Mouse (Mus musculus): ENCODE measurements around the gene Gh. TPM values are rescaled to one million over a fixed set of nuclear protein-coding genes. Genes with fewer than 3 reads are reported as not detected.
A peak's percentile ranks its signal among the peaks of the same experiment; 100 is the strongest.

Gene Gh
- polyA plus RNA-seq, 1 experiment from 2014 or later: not detected

DNA sequence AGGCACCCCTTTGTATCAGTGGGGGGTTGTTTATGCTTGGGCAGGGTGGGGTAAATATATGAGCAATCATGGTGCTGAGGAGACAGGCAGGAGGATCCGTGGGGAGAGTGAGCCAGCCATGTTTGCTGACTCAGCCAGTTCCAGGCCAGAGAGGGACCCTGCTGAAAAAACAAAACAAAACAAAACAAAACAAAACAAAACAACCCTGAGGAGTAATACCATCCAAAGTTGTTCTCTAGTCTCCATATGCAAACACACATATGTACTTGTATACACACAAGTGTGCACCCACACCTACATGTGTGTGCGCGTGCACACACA lies 4.4 kb upstream of the Gh start:
- no peak for DNase-seq (ENCODE audit: low spot score)
- H3K27ac ChIP-seq (ENCODE audit: low read depth, low read length): no peak overlapping the region
- no peaks in the 10 kb centered on the region for H3K4me1 ChIP-seq (replicated peaks; ENCODE audit: control insufficient read depth, insufficient read depth, low read length)
- no peak for ATAC-seq (ENCODE audit: low FRiP score)
- no peaks in the 10 kb centered on the region for H3K27me3 ChIP-seq (ENCODE audit: control insufficient read depth, insufficient read depth, low read length)
- no peaks in the 10 kb centered on the region for H3K9me3 ChIP-seq (ENCODE audit: control insufficient read depth, low read length)
- H3K9ac ChIP-seq (ENCODE audit: low read depth, low read length): no peak overlapping the region
- WGBS: 89% methylated on average over 3 of the region's 3 CpGs
- H3K4me3 ChIP-seq (ENCODE audit: low read depth, low read length): no peak overlapping the region
- no peak overlapping the region for H3K4me2 ChIP-seq (replicated peaks; ENCODE audit: low read depth, low read length)
- no peaks in the 10 kb centered on the region for H3K36me3 ChIP-seq (ENCODE audit: control insufficient read depth, insufficient read depth, low read length)

DNA sequence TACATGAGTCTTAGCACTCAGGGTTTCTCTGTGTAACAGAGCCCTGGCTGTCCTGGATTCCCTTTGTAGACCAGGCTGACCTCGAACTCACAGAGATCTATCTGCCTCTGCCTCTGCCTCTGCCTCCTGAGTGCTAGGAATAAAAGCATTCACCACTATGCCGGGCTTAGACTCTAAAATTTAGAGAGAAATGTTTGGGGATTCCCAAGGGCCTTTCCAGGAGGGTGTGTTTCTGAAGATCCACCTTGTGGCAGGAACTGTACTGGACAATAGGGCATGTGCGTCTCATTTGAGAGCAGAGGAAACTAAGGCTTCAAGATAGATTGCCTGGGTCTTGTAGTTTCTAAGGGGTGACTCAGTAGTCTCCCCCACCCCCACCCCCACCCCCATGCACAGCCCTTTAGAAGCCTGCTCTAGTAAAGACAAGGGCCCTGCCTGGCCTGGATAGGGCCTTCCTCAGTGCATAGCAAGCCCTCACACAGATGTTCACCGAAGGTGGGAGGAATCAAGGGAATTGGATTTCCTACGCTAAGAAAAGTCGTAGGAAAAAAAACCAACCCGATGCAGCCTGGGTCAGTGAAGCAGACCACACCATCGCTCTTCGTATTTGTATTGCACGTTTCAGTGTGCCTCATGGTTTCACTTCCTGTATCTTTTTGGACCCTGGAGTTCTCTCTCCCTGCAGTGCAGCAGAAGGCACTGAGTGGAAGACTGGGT lies 3.8 kb upstream of the Gh start:
- Histone ChIP-seq H3K9ac (ENCODE audit: low read depth, low read length) (no peak overlapping the region), H3K4me1 (replicated peaks; ENCODE audit: control insufficient read depth, insufficient read depth, low read length) (no peaks in the 10 kb centered on the region), H3K27ac (ENCODE audit: low read depth, low read length) (no peak overlapping the region), H3K36me3 (ENCODE audit: control insufficient read depth, insufficient read depth, low read length) (no peaks in the 10 kb centered on the region), H3K9me3 (ENCODE audit: control insufficient read depth, low read length) (no peaks in the 10 kb centered on the region), H3K27me3 (ENCODE audit: control insufficient read depth, insufficient read depth, low read length) (no peaks in the 10 kb centered on the region), H3K4me2 (replicated peaks; ENCODE audit: low read depth, low read length) (no peak overlapping the region), H3K4me3 (ENCODE audit: low read depth, low read length) (no peak overlapping the region)
- DNase-seq (ENCODE audit: low spot score) (no peak), ATAC-seq (ENCODE audit: low FRiP score) (no peak)
- WGBS: 79% methylated on average over 10 of the region's 10 CpGs

GRCm38 (mm10) chr11:106302634-106303033 lies 969 bp upstream of the Gh start:
- H3K9me3 ChIP-seq (ENCODE audit: control insufficient read depth, low read length): no peaks in the 10 kb centered on the region
- no peak overlapping the region for H3K9ac ChIP-seq (ENCODE audit: low read depth, low read length)
- WGBS: 23% methylated on average over 2 of the region's 2 CpGs
- no peak for ATAC-seq (ENCODE audit: low FRiP score)
- no peaks in the 10 kb centered on the region for H3K36me3 ChIP-seq (ENCODE audit: control insufficient read depth, insufficient read depth, low read length)
- no peak overlapping the region for H3K27ac ChIP-seq (ENCODE audit: low read depth, low read length)
- no peak overlapping the region for H3K4me2 ChIP-seq (replicated peaks; ENCODE audit: low read depth, low read length)
- H3K4me1 ChIP-seq (replicated peaks; ENCODE audit: control insufficient read depth, insufficient read depth, low read length): no peaks in the 10 kb centered on the region
- peak; percentile 85 for DNase-seq (ENCODE audit: low spot score)
- no peak overlapping the region for H3K4me3 ChIP-seq (ENCODE audit: low read depth, low read length)
- no peaks in the 10 kb centered on the region for H3K27me3 ChIP-seq (ENCODE audit: control insufficient read depth, insufficient read depth, low read length)

DNA sequence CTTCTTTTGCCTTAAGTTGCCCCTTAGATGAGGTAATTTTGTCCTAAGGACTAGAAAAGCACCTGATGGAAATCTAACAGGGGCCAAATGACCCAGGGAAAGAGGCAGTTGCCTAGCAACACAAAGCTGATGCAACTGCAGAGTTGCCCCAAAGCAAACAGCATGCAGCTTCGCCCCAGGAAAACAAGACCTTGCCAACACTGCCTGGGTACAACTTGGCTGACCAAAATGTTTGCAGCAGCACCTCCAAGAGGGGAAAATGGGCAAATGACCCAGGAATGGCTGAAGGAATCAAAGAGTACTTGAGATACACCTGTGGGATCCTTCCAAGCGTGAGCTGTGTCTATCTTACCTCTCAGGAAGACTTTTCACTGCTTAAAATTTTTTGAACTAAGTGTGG lies 9.8 kb downstream of the Gh start:
- Histone ChIP-seq H3K27me3 (ENCODE audit: control insufficient read depth, insufficient read depth, low read length) (no peaks in the 10 kb centered on the region), H3K4me2 (replicated peaks; ENCODE audit: low read depth, low read length) (no peak overlapping the region), H3K27ac (ENCODE audit: low read depth, low read length) (no peak overlapping the region), H3K9ac (ENCODE audit: low read depth, low read length) (no peak overlapping the region), H3K4me1 (replicated peaks; ENCODE audit: control insufficient read depth, insufficient read depth, low read length) (no peaks in the 10 kb centered on the region), H3K9me3 (ENCODE audit: control insufficient read depth, low read length) (no peaks in the 10 kb centered on the region), H3K36me3 (ENCODE audit: control insufficient read depth, insufficient read depth, low read length) (no peaks in the 10 kb centered on the region), H3K4me3 (ENCODE audit: low read depth, low read length) (no peak overlapping the region)
- ATAC-seq (ENCODE audit: low FRiP score) (no peak), DNase-seq (ENCODE audit: low spot score) (no peak)
- 84% methylated on average over 2 of the region's 2 CpGs for WGBS

DNA sequence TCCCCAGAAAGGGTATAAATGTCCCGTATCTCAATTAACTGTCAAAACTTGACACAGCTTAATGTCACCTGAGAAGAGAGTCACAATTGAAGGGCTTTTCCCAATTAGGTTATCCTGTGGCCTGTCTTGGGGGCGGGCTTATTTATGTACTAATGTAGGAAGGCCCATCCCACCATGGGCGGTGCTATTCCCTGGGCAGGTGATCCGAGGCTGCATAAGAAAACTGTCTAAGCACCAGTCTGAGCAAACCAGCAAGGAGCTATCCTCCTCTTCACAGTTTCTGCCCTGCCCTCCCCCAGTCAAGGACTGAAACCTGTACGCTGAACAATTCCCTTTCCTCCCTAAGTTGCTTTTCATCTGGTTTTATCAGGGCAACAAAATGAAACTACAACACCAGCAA lies 11.3 kb downstream of the Gh start:
- H3K9me3 ChIP-seq (ENCODE audit: control insufficient read depth, low read length): no peaks in the 10 kb centered on the region
- H3K9ac ChIP-seq (ENCODE audit: low read depth, low read length): no peak overlapping the region
- H3K27ac ChIP-seq (ENCODE audit: low read depth, low read length): no peak overlapping the region
- DNase-seq (ENCODE audit: low spot score): no peak
- H3K4me2 ChIP-seq (replicated peaks; ENCODE audit: low read depth, low read length): no peak overlapping the region
- H3K4me3 ChIP-seq (ENCODE audit: low read depth, low read length): no peak overlapping the region
- no peaks in the 10 kb centered on the region for H3K27me3 ChIP-seq (ENCODE audit: control insufficient read depth, insufficient read depth, low read length)
- 91% methylated on average over 5 of the region's 5 CpGs for WGBS
- no peaks in the 10 kb centered on the region for H3K4me1 ChIP-seq (replicated peaks; ENCODE audit: control insufficient read depth, insufficient read depth, low read length)
- H3K36me3 ChIP-seq (ENCODE audit: control insufficient read depth, insufficient read depth, low read length): no peaks in the 10 kb centered on the region
- no peak for ATAC-seq (ENCODE audit: low FRiP score)

- H3K27me3 ChIP-seq (ENCODE audit: control insufficient read depth, insufficient read depth, low read length): no peaks in the 10 kb centered on the region
- WGBS: 78% methylated on average over 8 of the region's 8 CpGs
- H3K9me3 ChIP-seq (ENCODE audit: control insufficient read depth, low read length): no peaks in the 10 kb centered on the region
- H3K4me2 ChIP-seq (replicated peaks; ENCODE audit: low read depth, low read length): no peak overlapping the region
- no peaks in the 10 kb centered on the region for H3K4me1 ChIP-seq (replicated peaks; ENCODE audit: control insufficient read depth, insufficient read depth, low read length)
- H3K36me3 ChIP-seq (ENCODE audit: control insufficient read depth, insufficient read depth, low read length): no peaks in the 10 kb centered on the region
- no peak overlapping the region for H3K9ac ChIP-seq (ENCODE audit: low read depth, low read length)
- H3K4me3 ChIP-seq (ENCODE audit: low read depth, low read length): no peak overlapping the region
- H3K27ac ChIP-seq (ENCODE audit: low read depth, low read length): no peak overlapping the region
- DNase-seq (ENCODE audit: low spot score) (no peak), ATAC-seq (ENCODE audit: low FRiP score) (no peak)
These were observed 12.3 kb downstream of the Gh start for GRCm38 (mm10) chr11:106289369-106289768.

DNA sequence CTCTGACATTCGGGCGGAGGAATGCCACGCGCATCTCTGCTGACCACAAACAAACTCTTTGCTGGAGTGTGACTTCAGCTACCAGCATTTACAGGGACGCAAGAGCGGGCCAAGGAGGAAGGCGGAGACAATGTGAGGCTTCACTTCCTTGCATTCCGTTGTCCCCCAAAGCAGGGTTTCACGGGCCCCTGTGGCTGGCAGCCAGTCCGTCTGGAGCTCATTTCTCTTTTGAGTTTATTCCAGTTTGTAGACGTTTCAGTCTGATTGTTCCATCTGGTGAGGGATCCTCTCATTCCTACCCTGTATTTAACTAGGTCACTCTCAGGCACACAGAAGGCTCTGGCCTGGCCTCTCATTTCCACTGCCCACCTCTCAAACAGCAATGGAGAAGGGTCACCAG lies 14.7 kb downstream of the Gh start:
- H3K9me3 ChIP-seq (ENCODE audit: control insufficient read depth, low read length): no peaks in the 10 kb centered on the region
- no peaks in the 10 kb centered on the region for H3K36me3 ChIP-seq (ENCODE audit: control insufficient read depth, insufficient read depth, low read length)
- no peak overlapping the region for H3K4me3 ChIP-seq (ENCODE audit: low read depth, low read length)
- ATAC-seq (ENCODE audit: low FRiP score): no peak
- no peak for DNase-seq (ENCODE audit: low spot score)
- no peak overlapping the region for H3K9ac ChIP-seq (ENCODE audit: low read depth, low read length)
- H3K27me3 ChIP-seq (ENCODE audit: control insufficient read depth, insufficient read depth, low read length): no peaks in the 10 kb centered on the region
- WGBS: 76% methylated on average over 11 of the region's 11 CpGs
- no peak overlapping the region for H3K4me2 ChIP-seq (replicated peaks; ENCODE audit: low read depth, low read length)
- no peaks in the 10 kb centered on the region for H3K4me1 ChIP-seq (replicated peaks; ENCODE audit: control insufficient read depth, insufficient read depth, low read length)
- no peak overlapping the region for H3K27ac ChIP-seq (ENCODE audit: low read depth, low read length)

DNA sequence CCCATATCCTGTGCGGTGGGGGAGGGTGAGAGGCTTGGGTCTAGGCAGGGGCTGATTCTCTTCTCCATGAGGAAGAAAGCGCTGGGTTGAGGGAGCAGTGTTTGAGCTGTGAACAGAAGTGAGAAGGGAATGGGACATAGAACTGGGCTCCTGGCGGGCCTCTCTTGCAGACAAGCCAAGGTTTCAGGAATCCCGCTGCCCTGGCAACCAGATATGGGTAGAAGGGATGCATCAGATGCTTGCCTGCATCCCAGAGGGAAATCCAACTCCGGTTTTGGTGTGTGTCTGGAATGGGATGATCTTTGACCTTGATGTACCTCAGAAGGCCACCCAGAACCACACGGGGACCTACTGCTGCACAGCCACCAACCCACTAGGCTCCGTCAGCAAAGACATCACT lies 15.5 kb downstream of the Gh start:
- H3K4me1 ChIP-seq (replicated peaks; ENCODE audit: control insufficient read depth, insufficient read depth, low read length): no peaks in the 10 kb centered on the region
- H3K4me2 ChIP-seq (replicated peaks; ENCODE audit: low read depth, low read length): no peak overlapping the region
- 87% methylated on average over 7 of the region's 7 CpGs for WGBS
- H3K9me3 ChIP-seq (ENCODE audit: control insufficient read depth, low read length): no peaks in the 10 kb centered on the region
- no peak for DNase-seq (ENCODE audit: low spot score)
- H3K9ac ChIP-seq (ENCODE audit: low read depth, low read length): no peak overlapping the region
- no peaks in the 10 kb centered on the region for H3K27me3 ChIP-seq (ENCODE audit: control insufficient read depth, insufficient read depth, low read length)
- H3K4me3 ChIP-seq (ENCODE audit: low read depth, low read length): no peak overlapping the region
- no peak for ATAC-seq (ENCODE audit: low FRiP score)
- H3K36me3 ChIP-seq (ENCODE audit: control insufficient read depth, insufficient read depth, low read length): no peaks in the 10 kb centered on the region
- no peak overlapping the region for H3K27ac ChIP-seq (ENCODE audit: low read depth, low read length)

DNA sequence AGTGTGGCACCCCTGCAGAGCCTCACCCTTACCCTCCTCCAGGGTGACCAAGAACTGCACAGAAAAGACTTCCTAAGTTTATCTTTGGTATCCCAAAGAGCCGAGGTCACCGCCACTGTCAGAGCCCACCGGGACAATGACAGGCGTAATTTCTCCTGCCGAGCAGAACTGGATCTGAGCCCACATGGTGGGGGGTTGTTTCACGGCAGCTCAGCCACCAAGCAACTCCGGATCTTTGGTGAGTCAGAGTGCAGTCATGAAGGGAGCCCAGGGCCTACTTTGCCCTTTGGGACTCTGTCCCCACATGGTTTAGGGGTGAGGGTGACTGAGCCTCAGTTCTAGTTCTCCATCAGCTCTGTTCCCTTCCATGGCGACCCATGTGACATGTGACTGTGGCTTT lies 17.5 kb downstream of the Gh start:
- Histone ChIP-seq H3K4me2 (replicated peaks; ENCODE audit: low read depth, low read length) (no peak overlapping the region), H3K36me3 (ENCODE audit: control insufficient read depth, insufficient read depth, low read length) (no peaks in the 10 kb centered on the region), H3K9ac (ENCODE audit: low read depth, low read length) (no peak overlapping the region), H3K27ac (ENCODE audit: low read depth, low read length) (no peak overlapping the region), H3K9me3 (ENCODE audit: control insufficient read depth, low read length) (no peaks in the 10 kb centered on the region), H3K4me1 (replicated peaks; ENCODE audit: control insufficient read depth, insufficient read depth, low read length) (no peaks in the 10 kb centered on the region), H3K4me3 (ENCODE audit: low read depth, low read length) (no peak overlapping the region), H3K27me3 (ENCODE audit: control insufficient read depth, insufficient read depth, low read length) (no peaks in the 10 kb centered on the region)
- 77% methylated on average over 8 of the region's 8 CpGs for WGBS
- ATAC-seq (ENCODE audit: low FRiP score) (no peak), DNase-seq (ENCODE audit: low spot score) (no peak)

Data from hindbrain, embryonic 11.5 days (tissue).